Mouse (Mus musculus): ENCODE data around the gene Mapkap1. TPM values are rescaled to one million over a fixed set of nuclear protein-coding genes. Genes with fewer than 3 reads are reported as not detected.
A peak's percentile ranks its signal among the peaks of the same experiment; 100 is the strongest.

Gene Mapkap1
- total RNA-seq, 2 experiments from 2014 or later = 65.8 to 74.4 TPM

DNA sequence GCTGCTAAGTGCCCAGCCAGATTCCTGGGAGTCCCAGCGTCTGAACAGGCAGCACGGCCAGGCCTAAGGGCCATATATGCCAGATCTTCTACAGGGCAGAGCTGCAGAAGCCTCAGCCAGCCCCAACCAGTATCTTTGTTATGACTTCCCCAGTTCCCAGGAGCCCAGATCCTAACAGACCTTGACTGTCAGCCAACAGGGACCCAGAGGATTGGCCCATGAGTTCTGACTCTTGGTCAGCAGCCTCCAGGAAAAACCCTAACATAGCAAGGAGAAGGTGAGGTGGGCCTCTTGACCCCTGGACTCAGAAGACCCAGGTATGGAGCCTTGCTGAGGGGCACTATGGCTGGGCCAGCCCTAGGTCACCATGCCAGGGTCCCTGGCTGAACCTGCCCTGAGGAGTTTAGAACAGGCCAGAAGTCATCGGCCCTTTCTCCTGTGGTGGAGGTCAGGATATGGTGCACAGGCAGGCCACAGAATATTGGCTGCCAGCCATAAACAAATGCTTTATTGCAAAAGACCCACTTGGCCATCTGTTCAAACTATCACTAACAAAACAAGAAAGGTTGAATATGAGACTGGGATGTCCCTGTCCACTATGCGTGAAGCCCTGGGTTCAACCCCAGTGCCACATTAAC, 222.5 kb downstream of the Mapkap1 start:
- no peak for DNase-seq (ENCODE audit: low spot score)

DNA sequence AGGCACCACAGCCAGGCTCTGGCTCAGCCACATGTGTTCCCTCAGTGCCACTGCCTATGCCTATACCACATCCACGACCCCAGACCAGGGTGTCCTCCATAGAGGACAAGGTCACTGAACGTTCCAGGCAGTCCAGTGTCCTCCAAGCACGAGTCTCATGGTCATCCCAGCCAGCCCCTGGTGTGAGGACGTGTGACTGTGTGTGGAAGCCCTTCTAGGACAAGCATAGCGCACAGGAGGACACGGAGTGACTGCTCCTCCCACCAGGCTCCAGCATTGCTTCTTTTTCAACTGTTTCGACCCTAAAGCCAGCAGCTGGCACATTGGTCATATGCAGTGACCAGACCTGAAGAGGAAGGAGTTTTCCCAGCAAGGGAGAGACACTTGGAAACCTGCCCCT, 223.2 kb downstream of the Mapkap1 start:
- DNase-seq (ENCODE audit: low spot score) = no peak

DNA sequence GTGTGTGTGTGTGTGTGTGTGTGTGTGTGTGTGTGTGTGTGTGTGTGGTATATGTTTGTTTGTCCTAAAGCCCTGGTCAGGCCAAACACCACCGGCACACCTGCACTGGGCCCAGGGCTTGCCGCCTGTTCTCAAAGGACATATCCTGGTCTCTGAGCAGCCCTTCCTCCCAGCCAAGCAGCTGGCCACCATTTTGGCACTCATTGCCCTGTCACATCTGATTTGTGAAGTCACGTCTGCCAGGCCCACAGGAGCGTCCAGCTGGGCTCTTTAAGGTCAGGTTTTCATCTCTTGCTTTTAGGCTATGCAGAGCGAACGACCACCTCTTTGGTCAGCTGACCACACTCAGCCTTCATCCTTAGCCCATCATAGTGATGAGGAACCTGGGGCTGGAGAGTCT, 223.9 kb downstream of the Mapkap1 start:
- DNase-seq (ENCODE audit: low spot score) = no peak

DNA sequence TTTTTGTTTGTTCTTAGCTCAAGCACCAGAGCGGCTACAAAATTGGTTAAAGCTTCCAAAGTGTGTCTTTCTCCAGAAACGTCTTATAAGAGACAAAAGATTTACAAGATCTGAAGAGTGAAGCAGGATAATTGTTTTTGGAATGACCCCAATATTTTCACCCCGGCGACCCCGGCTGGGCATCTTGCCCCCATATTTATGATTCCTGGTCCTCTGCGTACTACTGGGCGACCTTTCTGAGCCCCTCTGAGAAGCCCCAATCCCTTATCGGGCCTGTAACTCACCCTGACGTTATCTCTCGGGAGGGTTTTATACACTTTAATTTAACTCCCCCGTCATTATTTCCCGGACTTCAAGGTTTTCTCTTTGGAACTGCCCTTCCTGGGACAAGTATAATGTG, 225.5 kb downstream of the Mapkap1 start:
- DNase-seq (ENCODE audit: low spot score) = no peak

DNA sequence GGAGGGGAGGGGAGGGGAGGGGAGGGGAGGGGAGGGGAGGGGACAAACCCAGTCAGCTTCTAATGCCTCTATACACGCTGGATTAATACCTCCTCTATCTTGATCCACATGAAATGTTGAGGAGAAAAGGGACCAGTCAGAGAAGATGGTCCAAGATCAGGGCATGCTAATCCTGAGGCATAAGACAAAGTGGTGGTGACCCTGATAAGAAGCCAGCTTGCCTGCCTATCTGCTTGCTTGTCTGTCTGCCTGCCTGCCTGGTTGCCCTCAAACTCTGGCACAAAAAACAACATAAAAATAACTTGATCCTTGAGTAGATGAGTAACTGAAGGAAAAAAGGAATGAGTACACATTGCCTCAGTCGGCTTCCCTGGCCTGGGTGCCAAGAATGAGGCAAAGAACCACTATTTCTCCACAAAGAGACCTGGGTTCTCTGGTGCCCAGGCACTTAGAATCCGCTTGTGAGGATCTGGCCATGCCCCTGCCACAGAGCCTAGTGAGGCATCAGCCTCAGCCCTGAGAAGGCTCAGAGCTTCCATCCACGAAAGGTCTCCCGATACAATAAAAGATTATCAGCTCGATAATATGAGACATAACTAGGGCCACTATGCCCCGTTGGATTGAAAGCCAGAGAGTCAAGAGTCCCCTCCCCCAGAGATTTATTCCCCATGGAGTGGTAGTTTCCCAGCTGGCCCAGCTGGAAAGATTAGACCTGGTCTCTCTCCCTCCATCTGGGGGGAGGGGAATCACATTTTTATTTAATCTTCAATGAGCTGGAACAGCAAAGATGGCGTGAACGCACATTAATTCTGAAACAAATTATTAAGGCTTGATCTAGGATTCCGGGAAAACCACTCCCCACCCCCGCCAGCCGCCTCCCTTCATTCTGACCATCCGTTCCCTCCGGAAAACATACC, 228.9 kb downstream of the Mapkap1 start:
- DNase-seq (ENCODE audit: low spot score) = no peak

DNA sequence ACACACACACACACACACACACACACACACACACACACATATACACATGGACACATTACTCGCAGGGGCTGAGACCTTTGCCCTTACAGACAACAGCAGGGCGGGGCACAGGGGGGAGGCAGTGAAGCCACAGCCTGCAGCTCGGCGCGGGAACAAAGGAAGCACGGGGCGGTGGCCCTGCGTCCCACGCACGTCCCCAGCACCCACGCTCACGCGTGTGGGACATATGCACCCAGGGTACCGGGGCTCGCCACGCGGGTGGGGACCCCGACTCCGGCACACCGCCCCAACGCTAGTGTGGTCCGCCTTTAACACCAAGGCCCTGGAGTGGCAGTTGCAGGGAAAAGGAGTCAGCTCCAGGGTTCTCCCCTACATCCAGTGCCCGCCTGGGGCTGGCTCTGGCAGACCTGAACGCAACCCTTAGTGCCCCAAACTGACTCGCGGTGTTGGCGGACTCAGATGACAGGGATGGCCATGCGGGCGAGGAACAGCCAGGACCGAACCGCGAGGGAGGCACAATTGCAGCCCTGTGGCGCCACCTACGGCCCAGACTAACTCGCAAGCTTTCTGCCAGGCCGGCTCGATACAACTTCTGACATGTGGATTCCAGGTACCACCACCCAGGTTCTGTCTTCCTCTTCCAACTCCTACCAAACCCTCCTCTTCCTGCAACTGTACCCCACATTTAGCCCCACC, 232.5 kb downstream of the Mapkap1 start:
- DNase-seq (ENCODE audit: low spot score) = peak; percentile 84

DNA sequence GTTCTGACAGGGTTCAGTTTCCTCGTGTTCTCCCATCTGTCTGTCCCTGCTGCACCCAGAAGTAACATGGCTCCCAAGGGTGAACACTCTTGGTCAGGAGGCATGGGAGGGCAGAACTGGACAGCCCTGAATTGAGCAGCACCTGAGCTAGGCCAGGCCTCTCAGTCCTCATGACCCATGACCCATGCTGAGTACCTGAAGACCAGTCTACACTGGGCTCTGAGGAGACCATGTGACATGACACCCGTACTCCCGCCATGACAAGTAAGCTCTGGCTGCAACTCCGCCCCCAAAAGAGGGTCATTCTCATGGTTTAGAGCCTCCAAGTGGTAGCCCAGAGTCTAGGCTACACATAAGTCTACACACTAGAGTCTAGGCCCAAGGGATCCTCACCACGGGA, 233.2 kb downstream of the Mapkap1 start:
- DNase-seq (ENCODE audit: low spot score) = no peak

DNA sequence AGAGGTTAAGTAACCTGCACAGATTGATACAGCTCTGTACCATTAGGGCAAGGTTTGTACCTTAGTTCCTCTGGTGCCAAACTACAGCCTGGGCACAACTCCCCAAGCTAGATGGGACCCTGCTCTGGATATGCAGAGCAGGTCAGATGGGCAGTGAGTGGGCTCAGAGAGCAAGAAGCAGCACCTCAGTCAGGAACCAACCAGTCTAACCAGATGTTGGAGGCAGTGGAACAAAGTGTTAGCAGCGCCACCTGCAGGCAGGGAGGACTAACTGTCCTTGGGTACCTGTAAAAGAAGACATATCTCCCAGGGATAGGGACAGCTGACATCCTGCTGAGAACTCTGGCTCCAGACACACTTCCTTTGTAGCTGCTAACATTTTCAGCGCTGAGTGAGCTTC, 235.8 kb downstream of the Mapkap1 start:
- no peak for DNase-seq (ENCODE audit: low spot score)

DNA sequence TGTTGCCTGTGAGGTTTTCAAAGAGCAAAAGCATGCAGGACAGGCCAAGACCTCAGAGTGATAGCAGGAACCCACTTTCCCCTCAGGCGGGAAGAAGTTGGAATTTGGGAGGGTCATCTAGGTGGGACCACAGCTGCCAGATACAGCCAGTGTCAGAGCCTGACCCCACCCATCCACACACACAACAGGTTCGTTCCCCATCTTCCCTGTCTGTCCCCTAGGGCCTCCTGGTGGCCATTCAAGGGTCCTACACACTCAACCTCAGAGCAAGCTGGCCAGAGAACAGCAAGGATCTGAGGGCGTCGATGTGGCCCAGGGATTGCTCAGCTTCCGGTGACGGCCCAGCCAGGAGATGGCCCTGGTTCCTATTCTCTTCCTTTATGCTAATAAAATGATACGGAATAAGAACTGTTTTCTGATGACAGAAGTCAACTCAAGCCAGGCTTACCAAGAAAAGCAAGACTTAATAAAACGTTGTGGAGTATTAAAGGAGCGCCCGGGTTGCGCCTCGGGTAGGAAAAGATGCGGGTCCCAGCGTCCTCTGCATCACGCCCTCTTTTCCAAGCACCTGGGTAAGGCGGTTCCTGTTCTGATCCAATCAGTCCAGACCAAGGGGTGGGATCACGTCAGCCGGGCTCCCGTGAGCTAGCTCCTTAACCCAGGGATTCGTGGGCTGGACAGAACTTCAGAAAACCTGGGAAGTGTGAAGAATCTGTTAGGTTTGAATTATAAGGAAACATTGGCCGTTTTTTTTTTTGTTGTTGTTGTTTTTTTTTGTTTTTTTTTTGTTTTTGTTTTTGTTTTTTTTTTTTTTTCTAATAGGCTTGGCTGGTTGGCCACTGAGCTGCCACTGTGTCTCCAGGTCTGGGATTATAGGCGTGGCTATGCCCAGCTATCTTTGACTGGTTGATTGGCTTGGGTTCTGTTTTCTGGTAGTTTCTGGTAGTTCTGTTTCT, 238.3 kb downstream of the Mapkap1 start:
- no peak for DNase-seq (ENCODE audit: low spot score)

DNA sequence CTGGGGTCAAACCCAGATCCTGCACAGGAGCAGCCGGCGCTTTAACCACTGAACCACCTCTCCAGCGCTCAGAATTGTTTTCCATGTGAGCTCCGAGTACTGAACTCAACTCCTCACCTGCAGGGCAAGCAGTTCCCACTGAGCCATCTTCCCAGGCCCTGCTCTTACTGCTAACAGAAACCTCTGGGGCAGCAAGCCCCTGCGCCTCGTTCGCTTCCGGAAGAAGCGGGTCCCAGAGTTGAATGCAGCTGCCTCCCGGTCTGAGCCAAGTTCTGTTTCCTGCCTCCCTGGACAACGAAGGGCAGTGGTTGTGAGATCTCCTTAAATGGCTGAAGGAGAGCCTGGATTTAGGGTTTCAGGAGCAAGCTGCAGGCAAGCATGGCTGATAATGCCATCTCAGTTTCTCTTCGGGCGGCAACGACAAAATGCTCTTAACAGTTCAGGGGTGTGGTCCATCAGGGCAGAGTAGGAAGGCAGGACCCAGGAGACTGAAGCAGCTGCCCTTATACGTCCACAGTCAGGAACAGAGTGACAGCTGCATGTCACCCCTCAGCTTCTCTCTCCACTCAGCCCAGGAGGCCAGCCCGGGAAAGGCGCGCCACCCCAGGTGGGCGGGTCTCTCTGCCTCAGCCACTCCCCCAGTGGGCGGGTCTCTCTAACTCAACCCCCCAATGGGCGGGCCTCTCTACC, 239.4 kb downstream of the Mapkap1 start:
- peak; percentile 53 for DNase-seq (ENCODE audit: low spot score)

DNA sequence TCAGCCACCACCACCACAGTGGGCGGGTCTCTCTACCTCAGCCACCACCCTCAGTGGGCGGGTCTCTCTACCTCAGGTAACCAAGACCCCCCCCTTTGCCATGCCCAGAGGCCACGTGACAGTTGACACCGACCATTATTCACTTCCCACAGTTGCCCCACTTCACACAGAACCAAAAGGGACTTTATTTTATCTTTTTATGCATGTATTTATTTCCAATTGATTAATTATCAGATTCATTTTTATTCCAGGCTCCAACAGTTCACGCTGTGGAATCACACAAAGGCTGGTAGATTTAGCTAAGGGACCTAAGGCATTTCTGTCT, 239.9 kb downstream of the Mapkap1 start:
- DNase-seq (ENCODE audit: low spot score) = no peak

DNA sequence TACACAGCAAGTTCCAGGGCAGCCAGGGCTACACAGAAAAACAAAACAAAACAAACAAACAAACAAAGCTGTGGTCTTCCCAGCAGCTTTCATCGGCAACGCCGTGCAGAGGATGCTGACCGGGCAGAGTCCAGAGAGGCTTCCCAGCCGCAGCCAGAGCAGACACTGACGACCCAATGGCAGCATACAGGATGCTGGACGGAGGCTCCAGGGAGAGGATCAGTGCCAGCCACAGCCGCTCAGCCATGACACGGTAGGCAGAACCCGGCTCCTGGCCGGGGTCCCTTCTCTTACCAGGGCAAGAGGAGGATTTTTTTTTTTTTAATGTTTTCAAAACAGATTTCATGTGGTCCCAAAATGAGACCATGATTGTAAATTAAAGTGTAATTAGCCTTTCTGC, 240.8 kb downstream of the Mapkap1 start:
- no peak for DNase-seq (ENCODE audit: low spot score)

DNA sequence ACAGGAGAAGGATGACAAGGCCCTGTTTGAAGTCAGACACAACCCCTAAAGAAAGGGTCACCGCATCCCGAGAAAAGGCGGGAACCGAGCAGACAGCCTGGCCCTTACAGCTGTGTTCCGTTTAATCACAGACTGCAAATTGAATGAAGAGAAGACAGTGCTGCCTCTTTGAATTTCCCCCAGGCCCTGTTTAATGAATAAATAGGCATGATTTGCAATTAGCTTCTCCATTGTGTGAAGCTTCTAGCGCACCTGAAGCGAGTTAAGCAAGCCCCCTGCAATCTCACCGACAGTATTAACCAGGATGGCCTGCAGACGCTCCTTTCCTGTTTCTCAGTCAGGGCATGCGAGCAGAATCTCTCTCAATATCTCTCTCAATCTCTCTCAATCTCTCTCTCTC, 261.2 kb downstream of the Mapkap1 start:
- DNase-seq (ENCODE audit: low spot score) = no peak

DNA sequence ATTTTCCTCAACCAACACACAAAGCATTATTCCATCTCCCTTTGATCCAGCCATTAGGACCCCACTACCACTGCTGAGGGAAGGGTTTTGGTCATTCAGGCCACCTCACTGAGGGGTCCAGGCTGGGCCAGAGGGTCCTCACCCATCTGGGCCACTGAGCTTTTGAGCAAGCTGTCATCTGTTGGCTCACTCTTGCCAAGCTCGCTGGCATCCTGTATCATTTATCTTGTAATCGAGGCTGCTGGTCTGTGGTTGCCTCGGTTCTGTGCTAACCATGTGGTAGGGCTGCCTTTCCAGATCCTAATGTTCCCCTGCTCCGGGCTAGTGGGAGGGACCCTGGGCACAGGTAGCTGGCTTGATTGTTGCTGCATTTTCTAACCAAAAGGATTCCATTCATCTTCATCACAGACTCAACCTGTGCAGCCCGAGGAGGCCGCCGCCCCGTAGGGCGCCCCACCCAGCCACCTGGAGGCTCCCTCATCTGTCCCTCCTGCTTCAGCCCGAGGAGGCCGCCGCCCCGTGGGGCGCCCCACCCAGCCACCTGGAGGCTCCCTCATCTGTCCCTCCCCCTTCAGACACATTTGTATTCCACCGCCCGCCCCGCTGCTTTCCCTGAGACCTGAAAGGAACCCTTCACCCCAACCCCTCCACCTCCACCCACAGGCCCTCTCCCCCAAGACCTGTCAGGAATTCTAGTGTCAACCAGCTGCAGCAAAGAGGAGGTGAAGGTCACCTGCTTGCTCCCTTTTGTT, 262.0 kb downstream of the Mapkap1 start:
- no peak for DNase-seq (ENCODE audit: low spot score)

DNA sequence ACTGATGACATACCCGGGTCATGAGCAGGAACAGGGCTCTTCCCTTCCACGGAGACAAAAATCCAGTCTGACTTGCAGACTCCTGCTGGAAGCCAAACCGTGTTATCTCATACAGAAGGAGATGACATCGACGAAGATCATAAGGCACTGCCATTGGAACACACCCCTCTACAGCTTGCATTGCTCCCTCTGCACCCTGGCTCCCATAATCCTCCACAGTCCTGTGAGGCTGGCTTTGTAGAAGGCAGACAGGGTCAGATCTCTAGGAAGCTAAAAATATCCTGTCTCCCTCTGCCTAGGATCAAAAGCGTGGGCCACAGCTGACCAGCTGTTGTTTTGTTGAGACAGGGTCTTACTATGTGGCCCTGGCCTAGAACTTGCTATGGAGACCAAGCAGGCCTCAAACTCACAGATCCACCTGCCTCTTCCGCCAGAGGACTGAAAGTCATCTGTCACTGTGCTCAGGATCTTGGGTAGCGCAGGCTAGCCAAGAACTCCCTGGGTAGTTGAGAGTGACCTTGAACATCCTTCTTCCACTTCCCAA, 262.7 kb downstream of the Mapkap1 start:
- no peak for DNase-seq (ENCODE audit: low spot score)

DNA sequence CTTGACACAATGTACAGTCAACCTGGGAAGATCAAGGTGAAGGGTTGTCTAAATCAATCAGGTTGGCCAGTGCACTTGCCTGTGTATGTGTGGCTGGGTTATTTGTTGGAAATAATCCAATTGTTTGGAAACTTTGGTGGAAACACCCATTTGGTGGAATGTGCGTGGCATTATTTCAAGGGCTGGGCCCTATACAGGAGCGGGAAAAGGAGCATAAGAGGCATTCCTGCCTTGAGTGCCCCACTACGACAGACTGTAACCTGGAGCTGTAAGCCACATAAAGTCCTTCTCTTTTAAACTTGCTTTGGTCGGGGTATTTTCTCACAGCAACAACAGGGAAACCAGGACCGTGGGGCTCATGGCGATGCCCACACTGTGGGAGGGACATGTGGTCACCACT, 263.9 kb downstream of the Mapkap1 start:
- no peak for DNase-seq (ENCODE audit: low spot score)

DNA sequence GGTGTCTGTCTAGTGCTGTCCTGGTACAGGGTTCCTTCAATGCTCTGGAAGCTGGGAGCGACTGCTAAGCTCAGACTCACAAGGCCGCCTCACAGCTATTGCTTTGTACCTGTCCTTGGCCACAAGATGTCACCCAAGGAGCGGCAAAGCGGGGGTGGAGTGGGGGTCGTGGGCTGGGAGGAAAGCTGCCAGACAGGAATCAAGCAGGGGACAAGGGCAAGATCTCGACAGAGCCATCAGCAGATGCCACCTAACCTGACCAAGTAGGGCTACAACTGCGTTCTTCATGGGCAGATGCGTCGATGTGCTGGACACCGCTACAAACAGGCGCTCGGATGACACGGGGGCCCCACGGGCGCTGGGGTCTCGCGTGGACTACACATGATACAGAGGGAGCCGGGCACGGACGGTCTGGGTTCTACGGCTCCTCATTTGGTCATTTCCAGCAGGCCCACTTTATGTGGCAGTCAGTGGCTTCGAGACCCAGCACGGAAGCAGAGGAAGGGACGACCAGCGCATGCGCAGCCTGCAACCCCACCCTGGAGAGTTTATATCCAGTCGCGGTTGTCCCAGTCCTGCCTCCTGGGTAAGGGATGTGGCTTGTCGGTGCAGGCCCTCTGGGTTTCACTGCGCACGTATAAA, 264.9 kb downstream of the Mapkap1 start:
- peak; percentile 13 for DNase-seq (ENCODE audit: low spot score)

DNA sequence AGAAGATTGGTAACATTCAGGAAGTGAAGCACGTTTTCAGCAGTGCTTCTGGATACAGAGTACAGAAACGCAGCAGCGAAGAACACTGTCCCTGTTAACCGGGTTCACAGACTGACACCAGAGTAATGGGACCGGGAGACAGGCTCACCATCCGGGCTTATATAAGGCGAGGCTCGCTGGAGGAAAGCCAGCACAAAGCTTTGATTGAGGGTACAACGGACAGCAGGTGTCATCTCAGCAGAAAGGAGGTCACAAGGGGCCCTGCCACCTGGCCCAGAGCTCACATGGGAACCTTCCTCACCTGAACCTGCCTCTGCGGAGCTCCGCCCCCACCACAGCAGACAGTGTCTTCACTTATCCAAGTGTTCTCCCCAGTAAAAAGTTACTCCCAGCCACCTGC, 267.3 kb downstream of the Mapkap1 start:
- no peak for DNase-seq (ENCODE audit: low spot score)

Data from gastrocnemius, adult 18-20 months (tissue).